In genomic region chr2:179863266-179863665, GRCm38 (mm10) we compare ENCODE assay signal across 9 mouse cellular contexts.
DNase-seq lines count a peak whose midpoint lies in the region; ATAC-seq and TF ChIP-seq lines count a peak whose summit lies in the region.
"Had no signal": no experiment of that assay in that cellular context is flagged by ENCODE, and none has a peak within 500 bp of the region (broad histone marks: within the 10 kb centered on the region; RNA-seq: fewer than 3 reads in every experiment).

No protein-coding gene starts in this region.

- H3K79me2 ChIP-seq in liver, adult 2 months (ENCODE audit: control insufficient read depth, insufficient read depth, low read length): no peaks in the 10 kb centered on the region

- no peak overlapping the region for H3K4me3 ChIP-seq in liver, adult 2 months (ENCODE audit: insufficient read depth, low read depth, low read length)
- no peak overlapping the region for H3K4me3 ChIP-seq in liver, embryonic 12.5 days
- H3K4me3 ChIP-seq in limb, embryonic 11.5 days (ENCODE audit: low read depth, low read length): no peak overlapping the region
- no peak overlapping the region for H3K4me3 ChIP-seq in heart, embryonic 12.5 days
- H3K4me3 ChIP-seq: megakaryocyte, embryonic 14.5 days had no signal

- peak; percentile 62; the same call in 1 of the 2 replicates for ATAC-seq in frontal cortex, adult (ENCODE audit: low TSS enrichment)
- ATAC-seq in liver, embryonic 12.5 days: no peak
- ATAC-seq in limb, embryonic 11.5 days (ENCODE audit: insufficient number of reproducible peaks, low FRiP score, low TSS enrichment, low read depth): no peak
- ATAC-seq in heart, embryonic 12.5 days (ENCODE audit: insufficient number of reproducible peaks, low FRiP score): no peak

- no peaks in the 10 kb centered on the region for H3K4me1 ChIP-seq in liver, adult 2 months (ENCODE audit: control insufficient read depth, insufficient read depth, low read length)
- no peaks in the 10 kb centered on the region for H3K4me1 ChIP-seq in liver, embryonic 12.5 days
- H3K4me1 ChIP-seq in limb, embryonic 11.5 days (ENCODE audit: control insufficient read depth, insufficient read depth, low read length): peaks cover 5% of the 10 kb centered on the region; the same call in 1 of the 2 replicates
- H3K4me1 ChIP-seq in heart, embryonic 12.5 days (replicated peaks): peaks cover 9% of the 10 kb centered on the region; the same call in 1 of the 2 replicates

- TF ChIP-seq CTCF in liver, adult 2 months (IDR thresholded peaks at IDR 0.05; ENCODE audit: low read depth, low read length): 0 out of 2 replicates have a peak, but pooled peaks have one; percentile 8

- no peaks in the 10 kb centered on the region for H3K9me3 ChIP-seq in liver, embryonic 12.5 days (replicated peaks)
- no peaks in the 10 kb centered on the region for H3K9me3 ChIP-seq in limb, embryonic 11.5 days (ENCODE audit: control insufficient read depth, low read length)
- H3K9me3 ChIP-seq in heart, embryonic 12.5 days (replicated peaks): no peaks in the 10 kb centered on the region
- H3K9me3 ChIP-seq: megakaryocyte, embryonic 14.5 days had no signal

- no peak overlapping the region for H3K27ac ChIP-seq in liver, adult 2 months (replicated peaks; ENCODE audit: insufficient read depth, low read depth, low read length)
- no peak overlapping the region for H3K27ac ChIP-seq in liver, embryonic 12.5 days
- no peak overlapping the region for H3K27ac ChIP-seq in limb, embryonic 11.5 days (replicated peaks; ENCODE audit: low read depth, low read length)
- no peak overlapping the region for H3K27ac ChIP-seq in heart, embryonic 12.5 days (ENCODE audit: poor library complexity, severe bottlenecking)

- H3K27me3 ChIP-seq in liver, adult 2 months (ENCODE audit: control insufficient read depth, insufficient read depth, low read length): no peaks in the 10 kb centered on the region
- no peaks in the 10 kb centered on the region for H3K27me3 ChIP-seq in liver, embryonic 12.5 days (replicated peaks)
- H3K27me3 ChIP-seq in limb, embryonic 11.5 days (ENCODE audit: control insufficient read depth, insufficient read depth, low read length): no peaks in the 10 kb centered on the region
- no peaks in the 10 kb centered on the region; the same call in 1 of the 2 replicates for H3K27me3 ChIP-seq in heart, embryonic 12.5 days (replicated peaks)

- no peak for TF ChIP-seq POLR2A in liver, adult 2 months (IDR thresholded peaks at IDR 0.05; ENCODE audit: extremely low read depth, insufficient read depth, low read length)

- DNase-seq in frontal cortex, postnatal 25 days (ENCODE audit: low spot score in 2 of 2): no peak
- DNase-seq in liver, adult 2 months (ENCODE audit: extremely low read depth, low read depth, low spot score): no peak
- DNase-seq in NIH3T3 (ENCODE audit: low read depth): peak; percentile 40
- peak; percentile 46 for DNase-seq in limb, embryonic 11.5 days (ENCODE audit: low spot score)
- DNase-seq in left cerebral cortex, postnatal 36 days (ENCODE audit: low spot score in 2 of 2): no peak

- intact Hi-C loops in left cerebral cortex, postnatal 36 days (cut with DNase I): loop anchor here (5.0 to 10.0 kb wide), 2 partner anchors 181 to 288 kb away; no protein-coding TSS in a partner anchor

- H3K9ac ChIP-seq in liver, adult 2 months (ENCODE audit: low read depth, low read length): no peak overlapping the region
- H3K9ac ChIP-seq in liver, embryonic 12.5 days: no peak overlapping the region
- H3K9ac ChIP-seq in limb, embryonic 11.5 days (ENCODE audit: low read length): no peak overlapping the region
- no peak overlapping the region for H3K9ac ChIP-seq in heart, embryonic 12.5 days

- no peak overlapping the region for H3K4me2 ChIP-seq in liver, embryonic 12.5 days
- H3K4me2 ChIP-seq in limb, embryonic 11.5 days (ENCODE audit: low read depth, severe bottlenecking): no peak overlapping the region
- H3K4me2 ChIP-seq in heart, embryonic 12.5 days: no peak overlapping the region

- H3K36me3 ChIP-seq in liver, adult 2 months (ENCODE audit: control insufficient read depth, insufficient read depth, low read length): no peaks in the 10 kb centered on the region
- no peaks in the 10 kb centered on the region for H3K36me3 ChIP-seq in liver, embryonic 12.5 days
- no peaks in the 10 kb centered on the region for H3K36me3 ChIP-seq in limb, embryonic 11.5 days (ENCODE audit: control insufficient read depth, insufficient read depth, low read length)
- H3K36me3 ChIP-seq in heart, embryonic 12.5 days: no peaks in the 10 kb centered on the region

- WGBS in liver, adult 2 months: 64% methylated on average over 3 of the region's 3 CpGs
- 56% methylated on average over 3 of the region's 3 CpGs for WGBS in liver, embryonic 12.5 days (ENCODE audit: insufficient replicate concordance)
- 69% methylated on average over 3 of the region's 3 CpGs for WGBS in limb, embryonic 11.5 days
- WGBS in heart, embryonic 12.5 days: 65% methylated on average over 3 of the region's 3 CpGs

Comparison
In these comparisons a context has a peak if more than half of its experiments do, and no peak if none do; other contexts are left out.
1. DNase-seq: peak in NIH3T3 (single experiment) and limb, embryonic 11.5 days (single experiment); none in frontal cortex, postnatal 25 days (0 of 2), liver, adult 2 months (single experiment) and left cerebral cortex, postnatal 36 days (0 of 2).